Mouse (Mus musculus) v-Abl transformed pro-B cells (cell line): Measurements from ENCODE around the gene Nt5dc2.

Source experiments
- in situ Hi-C, 2 experiments: fragments of 400-800 bp; cut with MboI; formaldehyde crosslinking; loops; one replicate each; pipeline ENCODE4 v1.15.1; 2025; ENCODE audit not compliant: unreplicated experiment in 2 of 2

Gene Nt5dc2

DNA sequence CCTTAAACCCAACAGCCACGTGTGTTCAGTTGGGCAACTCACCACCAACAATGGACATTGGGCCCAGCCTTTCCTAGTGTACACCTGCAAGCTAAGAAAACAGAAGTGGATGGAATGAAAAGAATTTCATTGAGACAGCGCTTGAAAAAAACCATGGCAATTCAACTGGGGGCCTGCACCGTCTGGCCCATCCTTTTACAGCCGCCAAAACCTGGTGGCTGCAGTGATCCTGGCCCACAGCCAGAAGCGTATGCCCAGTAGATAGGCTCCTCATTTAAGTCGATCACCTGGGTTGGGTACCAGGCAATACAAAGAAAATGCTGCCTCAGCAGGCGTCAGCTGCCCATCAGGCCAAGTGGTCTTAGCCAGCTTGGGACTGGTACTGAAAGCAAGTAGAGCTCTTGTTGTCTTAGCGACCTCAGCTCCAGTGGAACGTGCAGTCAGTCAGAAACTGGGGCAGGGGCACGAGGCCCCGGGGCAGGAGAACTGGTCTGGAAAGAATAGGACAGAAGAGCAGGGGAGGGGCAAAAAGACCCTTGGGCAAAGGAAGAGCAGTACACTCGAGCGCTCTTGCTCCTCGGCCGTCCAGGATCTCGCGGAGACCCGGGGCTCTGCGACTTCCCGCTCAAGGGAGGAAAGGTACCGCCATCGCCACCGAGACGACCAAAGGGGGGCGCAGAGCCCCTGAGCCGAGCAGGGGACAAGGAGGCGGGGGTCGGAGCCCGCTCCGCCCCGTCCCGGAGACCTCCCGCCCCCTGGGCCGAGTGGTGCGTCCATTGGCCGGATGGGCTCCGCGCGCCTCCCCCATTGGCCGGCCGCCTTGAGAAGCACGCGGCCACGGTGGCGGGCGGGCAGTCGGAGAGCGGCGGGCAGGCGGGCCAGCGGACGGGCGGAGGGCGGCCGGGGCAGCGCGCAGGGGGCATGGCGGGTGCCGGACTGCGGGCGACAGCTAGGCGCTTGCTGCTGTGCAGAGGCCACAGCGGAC, at the start of gene Nt5dc2:
TSS of gene Nt5dc2 (plus strand) at position 818 of the 985 bp plus-strand sequence.
- in situ Hi-C loops: no loop called here

DNA sequence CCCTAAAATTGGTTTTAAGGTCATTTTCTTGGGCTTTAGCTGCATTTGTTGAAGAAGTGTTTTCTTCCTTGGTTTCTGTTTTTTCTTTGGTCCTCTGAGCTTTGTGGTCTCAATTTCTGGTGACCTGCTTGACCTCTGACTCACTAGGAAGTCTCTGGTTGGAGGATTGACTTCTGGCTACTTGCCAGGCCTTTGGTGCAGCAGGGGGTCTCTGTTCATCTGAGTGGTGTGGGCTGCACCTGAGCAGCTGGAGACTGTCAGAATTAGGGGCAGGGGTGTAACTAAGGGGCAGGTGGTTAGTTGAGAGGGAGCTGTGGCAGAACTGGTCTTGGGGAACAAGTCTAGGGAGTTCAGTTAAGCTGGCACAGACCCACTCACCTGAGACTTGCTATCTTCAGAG, 49.7 kb upstream of the Nt5dc2 start:
- in situ Hi-C loops: no loop called here

DNA sequence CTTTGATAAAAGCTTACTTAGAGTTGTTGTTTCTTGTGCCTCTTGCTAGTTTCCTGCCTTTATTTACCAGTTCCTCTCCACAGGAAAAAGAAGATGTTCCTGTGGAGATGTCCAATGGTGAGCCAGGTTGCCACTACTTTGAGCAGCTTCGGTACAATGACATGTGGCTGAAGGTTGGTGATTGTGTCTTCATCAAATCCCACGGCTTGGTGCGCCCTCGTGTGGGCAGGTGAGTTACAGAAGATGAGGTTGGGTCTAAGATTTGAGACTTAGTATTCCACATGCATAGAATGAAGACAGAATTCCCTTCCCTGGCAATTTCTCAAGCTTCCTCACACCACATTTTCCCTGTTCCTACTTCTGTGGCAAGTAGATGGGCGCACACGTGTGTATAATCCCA, 43.4 kb upstream of the Nt5dc2 start:
- in situ Hi-C loops: no loop called here

DNA sequence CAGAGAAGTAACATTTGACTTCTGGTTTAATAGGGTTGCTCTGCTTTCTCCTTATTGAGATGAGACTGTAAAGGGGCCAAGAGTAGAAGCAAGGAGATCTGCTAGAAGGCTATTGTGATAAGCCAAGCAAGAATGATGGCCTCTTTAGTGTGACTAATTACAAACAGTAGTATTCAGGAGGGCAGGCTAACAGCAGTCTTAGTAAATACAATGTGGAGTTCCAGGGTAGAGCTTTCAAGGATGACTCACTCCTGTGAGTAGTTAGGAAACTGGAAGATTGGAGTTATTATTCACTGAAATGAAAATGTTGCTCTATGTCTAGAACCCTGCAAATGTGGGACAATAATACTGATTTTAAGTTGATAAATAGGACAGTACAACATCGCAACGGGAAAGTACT, 42.3 kb upstream of the Nt5dc2 start:
- in situ Hi-C loops: no loop called here

DNA sequence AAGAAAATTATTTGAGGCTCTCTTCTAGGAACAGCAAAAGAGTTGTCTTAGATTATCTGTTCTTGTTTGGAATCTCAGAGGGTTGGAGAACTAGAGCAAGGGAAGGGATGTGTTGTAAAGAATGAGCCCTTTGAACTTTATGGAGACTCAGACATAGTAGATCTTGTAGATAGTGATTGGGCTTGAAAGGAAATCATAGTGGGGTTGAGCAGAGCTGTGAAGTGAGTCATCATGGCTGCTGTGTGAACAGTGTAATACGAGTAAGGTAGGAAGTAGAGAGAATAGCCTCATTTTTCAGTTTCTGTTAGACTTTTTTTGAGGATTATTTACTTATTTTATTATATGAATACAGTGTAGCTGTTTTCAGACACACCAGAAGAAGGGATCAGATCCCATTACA, 40.9 kb upstream of the Nt5dc2 start:
- in situ Hi-C loops: no loop called here

DNA sequence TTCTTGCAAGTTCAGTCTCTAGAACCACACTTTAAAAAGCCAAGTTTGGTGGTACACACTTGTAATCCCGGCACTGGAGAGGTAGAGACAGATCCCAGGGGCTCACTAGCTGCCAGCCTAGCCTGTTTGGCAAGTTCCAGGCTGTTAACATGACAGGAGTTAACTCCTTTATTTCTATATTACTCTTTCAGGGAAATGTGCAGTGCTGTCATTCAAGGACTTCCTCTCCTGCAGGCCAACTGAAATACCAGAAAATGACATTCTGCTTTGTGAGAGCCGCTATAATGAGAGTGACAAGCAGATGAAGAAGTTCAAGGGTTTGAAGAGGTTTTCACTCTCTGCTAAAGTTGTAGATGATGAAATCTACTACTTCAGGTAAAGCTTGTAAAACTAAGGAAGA, 25.7 kb upstream of the Nt5dc2 start:
- in situ Hi-C loops: no loop called here

DNA sequence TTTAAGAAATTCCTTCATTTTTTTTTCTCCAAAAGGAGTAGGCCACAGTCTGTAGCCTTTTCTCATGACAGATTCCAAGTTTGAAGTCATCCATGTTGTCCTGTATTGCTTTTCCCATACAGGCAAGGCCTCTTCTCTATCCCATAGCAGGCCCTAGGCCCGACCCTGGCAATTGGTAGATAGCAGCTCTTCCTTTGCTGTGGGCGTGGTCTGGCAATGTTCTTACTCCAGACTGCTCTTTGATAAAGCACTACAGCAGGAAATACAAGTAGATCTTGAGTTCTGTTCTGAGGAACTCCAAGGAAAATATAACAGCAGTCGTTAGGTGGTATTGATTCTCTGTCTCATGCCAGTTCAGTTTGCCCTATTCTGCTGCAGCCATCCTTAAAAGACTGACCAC, 20.2 kb upstream of the Nt5dc2 start:
- in situ Hi-C loops: no loop called here

DNA sequence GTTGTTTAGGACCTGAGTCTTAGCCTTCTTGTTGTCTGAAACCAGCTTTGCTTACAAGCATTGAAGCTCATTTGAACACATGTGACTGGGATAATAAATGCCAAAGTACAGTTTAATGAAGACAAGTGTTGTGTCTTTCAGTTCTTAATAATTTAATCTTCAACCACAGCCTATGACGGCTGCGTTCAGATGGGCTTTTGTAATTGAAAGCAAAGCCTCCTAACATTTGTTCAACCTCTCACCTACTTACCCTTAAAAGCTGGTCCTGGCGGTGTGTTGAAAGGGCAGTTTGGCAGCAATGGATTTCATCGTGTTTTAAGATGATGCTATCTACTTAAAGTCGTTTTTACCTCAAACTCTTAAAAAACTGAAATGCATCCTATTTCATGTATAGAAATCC, 18.7 kb upstream of the Nt5dc2 start:
- in situ Hi-C loops: no loop called here

DNA sequence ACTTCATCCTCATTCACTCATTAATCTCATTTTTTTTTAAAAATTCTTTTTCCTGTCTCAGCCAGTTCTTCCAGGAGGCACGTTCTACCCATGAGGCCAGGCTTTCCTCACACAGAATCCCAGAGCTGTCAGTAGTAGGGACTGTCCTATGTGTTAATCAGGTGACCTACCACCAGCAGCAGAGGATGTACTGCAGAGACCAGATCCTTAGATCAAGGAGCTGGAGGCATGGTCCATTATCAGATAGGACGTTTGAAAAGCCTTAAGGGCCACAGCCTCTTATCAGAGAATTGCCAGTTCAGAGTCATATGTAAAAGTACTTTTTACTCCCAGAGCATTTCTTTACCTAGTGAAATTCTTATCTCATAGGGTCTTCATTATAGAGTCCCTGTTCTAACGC, 16.8 kb upstream of the Nt5dc2 start:
- in situ Hi-C loops: no loop called here

DNA sequence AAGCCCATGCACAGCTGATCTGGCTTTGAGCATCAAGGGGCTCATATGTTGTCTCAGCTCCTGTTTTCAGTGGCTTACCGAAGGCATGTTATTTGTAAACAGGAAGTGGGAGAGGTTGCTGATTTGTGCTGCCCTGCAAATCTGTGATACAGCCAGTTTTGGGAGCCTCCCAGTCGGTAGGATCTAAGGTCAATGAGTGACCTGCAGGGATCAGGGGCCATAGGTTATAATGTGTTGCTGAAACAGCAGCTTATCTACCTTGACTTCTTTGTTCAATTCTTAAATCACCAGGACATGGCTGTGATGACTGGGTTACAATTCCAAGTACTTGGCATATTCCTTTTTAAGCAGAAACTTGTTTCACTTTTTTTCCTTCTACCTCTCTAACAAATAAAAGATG, 15.3 kb upstream of the Nt5dc2 start:
- in situ Hi-C loops: no loop called here

DNA sequence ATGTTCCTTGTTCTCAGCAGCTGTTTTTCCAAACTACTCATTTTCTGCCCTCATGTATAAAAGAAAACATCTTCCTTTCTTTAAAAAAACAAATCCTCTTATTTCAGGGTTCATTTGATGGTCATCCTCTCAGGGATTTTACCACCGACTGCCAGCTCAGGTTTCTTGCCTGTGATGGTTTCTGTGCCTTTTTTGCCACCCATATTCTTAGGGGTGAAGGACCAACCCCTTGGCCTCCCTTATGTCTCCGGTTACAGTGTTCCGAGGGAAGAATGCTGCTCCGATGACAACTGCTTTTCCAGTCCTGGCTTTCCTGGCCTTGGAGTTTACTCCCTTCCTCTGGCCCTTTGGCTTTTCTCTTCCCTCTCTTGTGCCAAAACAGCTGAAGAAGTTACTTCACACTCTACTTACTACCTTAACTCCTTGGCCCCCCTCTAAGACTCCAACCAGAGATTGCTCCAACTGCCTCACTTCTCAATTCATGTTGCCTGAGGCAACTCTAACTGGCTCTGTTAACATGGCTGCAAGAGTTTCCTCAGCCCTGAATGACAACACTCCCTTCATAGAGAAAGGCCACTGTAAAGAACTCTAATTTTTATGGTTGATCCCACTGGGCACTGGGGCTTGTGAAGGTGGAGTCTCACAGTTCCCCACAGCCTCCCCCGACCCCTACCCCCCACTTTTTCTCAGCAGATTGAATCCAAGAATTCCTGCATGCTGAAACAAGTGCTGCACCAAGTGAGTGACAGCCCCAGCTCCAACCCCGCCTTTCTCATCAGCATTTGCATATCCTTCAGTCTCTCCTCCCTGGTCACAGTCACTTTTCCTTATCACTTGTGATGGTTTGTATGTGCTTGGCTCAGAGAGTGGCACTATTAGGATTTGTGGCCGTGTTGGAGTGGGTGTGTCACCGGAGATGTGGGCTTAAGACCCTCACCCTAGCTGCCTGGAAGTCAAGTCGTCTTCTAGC, 5.5 kb upstream of the Nt5dc2 start:
- in situ Hi-C loops: no loop called here

DNA sequence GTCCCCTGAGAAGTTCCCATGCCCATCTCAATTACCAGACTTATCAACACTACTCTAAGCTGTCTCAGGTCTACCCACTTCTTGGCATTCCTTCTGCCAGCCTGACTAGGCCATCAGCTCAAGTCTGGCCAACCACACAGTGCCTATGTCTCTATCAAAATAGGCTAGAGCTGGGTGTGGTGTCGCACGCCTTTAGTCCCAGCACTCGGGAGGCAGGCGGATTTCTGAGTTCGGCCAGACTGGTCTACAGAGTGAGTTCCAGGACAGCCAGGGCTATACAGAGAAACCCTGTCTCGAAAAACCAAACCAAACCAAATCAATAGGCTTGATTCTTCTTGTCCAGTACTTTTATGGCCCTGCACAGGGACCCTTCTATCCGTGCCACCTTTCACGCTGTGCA, 4.0 kb upstream of the Nt5dc2 start:
- in situ Hi-C loops: no loop called here

DNA sequence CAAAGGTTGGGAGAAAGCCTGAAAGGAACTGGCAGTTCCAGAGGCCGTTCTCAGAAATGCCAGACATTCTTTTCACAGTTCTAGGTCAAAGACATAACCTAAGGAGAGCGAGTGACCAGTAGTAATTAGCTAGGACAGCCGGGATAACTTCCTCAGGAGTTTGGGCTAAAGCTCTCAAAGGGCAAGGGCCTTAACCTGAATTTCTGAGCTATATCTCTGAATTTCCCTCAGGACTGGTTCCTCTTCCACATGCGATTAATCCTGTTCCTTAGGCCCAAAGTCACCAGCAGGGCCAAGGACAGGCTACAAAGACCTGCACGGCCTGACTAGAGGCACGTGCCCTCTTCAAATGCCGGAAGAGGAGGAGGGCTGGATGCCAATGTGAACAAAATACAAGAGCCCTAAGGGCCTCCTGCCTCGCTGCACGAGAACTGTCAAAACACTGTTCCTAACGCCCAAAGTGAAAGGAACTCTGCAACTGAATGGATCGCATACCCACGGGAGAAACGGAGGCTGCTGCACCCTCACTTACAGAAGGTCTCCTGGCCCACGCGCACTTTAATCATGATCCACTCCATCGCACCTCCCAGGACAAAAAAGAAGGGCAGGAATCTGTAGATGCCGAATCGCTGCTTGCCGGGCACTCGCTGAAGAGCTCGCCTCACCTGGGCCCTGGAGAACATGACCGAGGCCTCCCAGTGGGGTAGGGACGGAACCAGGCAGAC, 2.6 kb upstream of the Nt5dc2 start:
- in situ Hi-C loops: no loop called here

DNA sequence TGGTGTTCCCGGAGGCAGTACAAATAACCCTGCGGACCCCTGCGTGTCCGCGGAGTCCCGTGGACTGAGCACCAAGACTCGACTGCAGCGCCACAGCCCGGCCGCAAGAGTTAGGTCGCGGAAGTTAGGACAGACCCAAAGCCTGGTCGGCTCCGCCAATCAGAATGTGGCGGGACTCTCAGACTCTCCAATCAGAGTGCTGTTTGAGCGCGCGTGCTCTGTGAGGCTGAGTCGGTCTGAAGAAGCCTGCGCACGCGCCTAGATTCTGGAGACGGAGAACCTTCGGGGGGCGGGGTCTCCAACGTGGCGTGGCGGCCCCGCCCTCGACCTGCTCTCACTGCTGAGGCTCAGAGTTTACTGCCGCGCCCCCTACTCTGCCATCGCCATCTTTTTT, 2.0 kb upstream of the Nt5dc2 start, which contains the start of gene Smim4:
TSS of gene Smim4 (minus strand) at position 131 of the 394 bp plus-strand sequence.
- in situ Hi-C loops: no loop called here

DNA sequence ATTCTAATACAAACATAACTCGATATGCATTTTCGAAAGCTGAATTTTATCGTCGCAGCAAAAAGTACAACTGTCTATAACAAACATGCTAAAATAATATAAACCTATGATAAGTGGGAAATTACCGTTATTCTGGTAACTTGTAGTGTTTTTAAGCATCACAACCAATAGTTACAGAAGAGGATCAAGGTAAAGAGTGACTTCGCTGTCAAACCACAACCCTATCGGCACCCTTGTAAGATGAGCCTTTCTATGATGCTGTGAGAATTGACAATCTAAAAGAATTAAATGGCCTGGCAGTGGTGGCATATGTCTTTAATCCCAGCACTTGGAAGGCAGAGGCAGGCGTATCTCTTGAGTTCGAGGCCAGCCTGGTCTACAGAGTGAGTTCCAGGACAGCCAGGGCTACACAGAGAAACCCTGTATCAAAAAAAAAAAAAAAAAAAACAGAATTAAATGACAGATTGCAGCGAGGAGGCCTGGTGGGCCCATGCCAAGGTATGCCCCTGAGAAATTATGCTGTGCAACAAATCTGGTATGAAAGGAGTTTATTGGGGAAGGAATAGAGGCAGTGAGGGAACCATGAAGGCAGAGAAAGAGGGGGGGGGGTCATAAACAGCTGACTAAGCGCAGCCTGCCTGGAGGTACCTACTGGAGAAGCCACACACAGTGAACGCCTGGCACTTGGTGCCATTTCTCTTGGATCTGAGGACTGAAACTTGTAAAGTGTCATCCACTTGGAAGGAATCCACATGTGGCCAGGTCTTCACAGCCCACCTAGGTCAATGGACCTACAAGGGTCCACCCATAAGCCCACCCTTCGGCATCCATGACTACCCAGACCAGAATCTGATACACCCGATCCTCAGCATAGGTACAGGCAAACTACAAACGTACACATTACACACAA, 1.3 kb upstream of the Nt5dc2 start:
- in situ Hi-C loops: no loop called here

DNA sequence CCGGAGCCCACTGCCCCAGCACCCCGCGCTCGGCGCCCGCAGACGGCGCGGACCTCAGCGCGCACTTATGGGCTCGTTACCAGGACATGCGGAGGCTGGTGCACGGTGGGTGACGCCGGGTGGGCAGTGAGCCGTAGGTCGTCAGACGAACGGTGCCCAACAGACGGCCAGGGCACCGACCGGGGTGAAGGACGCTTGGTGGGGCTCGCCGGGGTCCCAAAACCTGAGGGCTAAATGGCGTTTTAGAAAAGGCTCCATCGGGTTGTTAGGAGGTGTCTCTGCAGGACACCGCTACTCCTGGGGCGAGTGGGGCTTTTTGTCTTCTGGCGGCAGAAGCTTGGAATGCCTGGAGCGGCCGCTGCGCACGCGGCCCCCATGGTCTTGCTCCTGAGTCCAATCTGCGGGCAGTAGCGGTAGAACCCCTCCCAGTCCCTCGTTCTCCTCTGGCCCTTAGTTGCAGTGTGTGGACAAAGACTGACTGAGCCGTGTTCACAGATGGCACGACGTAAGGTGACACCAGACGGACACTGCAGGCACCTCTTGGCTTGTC, 494 bp downstream of the Nt5dc2 start:
- in situ Hi-C loops: no loop called here

DNA sequence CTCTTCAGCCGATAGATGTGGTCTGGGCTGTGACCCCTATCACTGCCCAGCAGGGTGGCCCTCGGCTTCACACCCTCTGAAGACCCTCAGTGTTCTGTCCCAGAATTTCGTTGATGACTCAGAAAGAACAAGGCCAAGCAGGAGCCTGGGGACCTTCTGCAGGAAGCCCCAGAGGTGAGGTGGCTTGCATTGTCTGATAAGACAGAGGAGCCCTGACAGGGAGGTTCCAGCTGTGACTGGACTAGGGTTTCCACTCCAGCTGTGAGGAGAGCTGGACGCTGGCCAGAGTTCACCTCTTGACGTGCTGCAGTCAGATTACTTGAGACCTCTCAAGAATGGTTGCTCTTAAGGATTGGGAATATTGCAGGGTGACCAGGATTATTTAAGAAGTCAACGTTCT, 1.2 kb downstream of the Nt5dc2 start:
- in situ Hi-C loops: no loop called here

DNA sequence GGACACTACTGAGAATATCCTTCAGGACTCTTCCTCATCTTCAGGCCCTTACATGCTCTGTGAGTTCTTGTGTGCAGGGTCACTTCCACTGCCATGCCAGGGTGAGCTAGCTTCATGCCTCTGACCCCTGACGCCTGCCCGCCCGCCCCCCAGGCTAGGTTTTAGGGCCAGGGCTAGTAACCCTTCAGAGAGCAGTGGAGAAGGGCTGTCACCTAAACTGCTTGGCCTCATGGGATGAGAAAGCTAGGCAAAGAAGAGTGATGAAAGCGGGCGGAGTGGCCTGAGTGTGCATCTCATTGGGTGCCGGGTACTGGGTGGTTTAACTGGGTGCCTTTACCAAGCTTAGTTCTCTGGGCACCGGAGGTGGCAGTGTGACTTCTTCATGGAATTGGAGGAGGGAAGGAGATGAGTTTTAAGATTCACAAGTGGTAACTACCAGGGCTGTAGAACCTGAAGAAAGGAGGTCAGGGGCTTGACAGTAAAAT, 1.7 kb downstream of the Nt5dc2 start:
- in situ Hi-C loops: no loop called here

DNA sequence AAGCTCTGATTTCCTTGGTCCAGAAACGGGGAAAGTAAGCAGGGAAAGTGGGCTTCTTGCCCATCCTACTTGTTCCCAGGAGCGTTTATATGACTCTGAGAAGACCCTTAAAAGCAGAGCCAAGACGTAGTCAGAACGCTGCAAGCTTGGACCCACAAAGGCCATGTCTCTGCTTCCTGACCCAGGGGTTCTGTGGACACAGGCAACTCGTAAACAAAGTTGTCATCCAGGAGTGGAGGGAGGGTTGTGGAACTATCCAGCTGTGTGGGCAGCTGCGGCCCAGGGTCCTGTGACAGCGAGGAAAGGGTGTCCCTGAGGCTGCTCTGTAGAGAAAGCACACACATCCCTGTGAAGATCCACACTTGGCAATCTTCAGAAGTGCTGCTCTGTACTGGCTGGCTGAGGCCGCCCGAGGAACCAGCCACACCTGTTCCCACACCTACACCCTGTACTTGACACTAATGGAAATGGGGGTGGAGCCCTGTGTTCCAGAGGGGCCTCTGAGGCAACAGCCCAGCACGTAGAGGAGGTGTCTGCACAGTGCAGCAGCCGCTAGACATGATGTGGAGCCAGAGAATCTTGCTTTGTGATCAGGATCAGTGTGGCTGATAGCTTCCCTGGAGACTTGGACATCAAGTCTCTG, 2.3 kb downstream of the Nt5dc2 start:
- in situ Hi-C loops: no loop called here
